Mouse (Mus musculus): Measurements from ENCODE around the gene Fgf16.

DNA sequence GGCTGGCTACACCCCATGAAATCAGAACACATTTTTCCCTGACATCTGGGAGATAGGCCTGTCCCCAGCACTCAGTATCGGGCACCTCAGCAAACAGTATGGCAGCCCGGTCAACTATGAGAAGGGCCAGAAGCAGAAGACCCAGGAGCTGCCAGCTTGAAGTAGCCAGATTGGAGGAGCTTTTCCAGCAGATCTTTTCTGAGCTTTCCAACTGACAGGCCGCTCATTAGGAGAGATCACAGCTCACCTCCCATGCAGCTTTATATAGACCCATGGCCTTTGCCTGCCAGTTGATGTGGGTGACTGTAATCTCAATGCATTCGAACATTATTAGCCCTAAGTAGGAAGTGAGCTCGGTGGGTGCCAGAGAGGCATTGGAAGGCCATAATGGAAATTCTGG, 9.2 kb downstream of the Fgf16 start:
- TF ChIP-seq POLR2A (IDR thresholded peaks at IDR 0.05; ENCODE audit: low read depth, low read length), result no peak
- no peak for TF ChIP-seq CTCF (IDR thresholded peaks at IDR 0.05; ENCODE audit: borderline replicate concordance, insufficient read depth, low read length)
